Mouse (Mus musculus) heart, adult 2 months (tissue): ENCODE data around the gene Parg.

ENCODE experiments used
- CTCF ChIP-seq: fragments of 200-600 bp; IDR thresholded peaks from 2 replicates; pipeline ENCODE4 v1.8.1; 2022; ENCODE audit warnings: antibody characterized with exemption, mild to moderate bottlenecking, moderate library complexity
- POLR2A ChIP-seq: fragments of 200-500 bp; IDR thresholded peaks from 2 replicates; pipeline ENCODE4 v1.6.1; 2011; ENCODE audit warnings: mild to moderate bottlenecking, low read depth, low read length, control low read depth; ENCODE audit not compliant: insufficient read depth

GRCm38 (mm10) chr14:32260830-32261229 lies 59.1 kb downstream of the Parg start:
- TF ChIP-seq POLR2A = no peak
- no peak for TF ChIP-seq CTCF
